Comparison of ENCODE assay signal across 17 mouse cellular contexts in the genomic region with DNA sequence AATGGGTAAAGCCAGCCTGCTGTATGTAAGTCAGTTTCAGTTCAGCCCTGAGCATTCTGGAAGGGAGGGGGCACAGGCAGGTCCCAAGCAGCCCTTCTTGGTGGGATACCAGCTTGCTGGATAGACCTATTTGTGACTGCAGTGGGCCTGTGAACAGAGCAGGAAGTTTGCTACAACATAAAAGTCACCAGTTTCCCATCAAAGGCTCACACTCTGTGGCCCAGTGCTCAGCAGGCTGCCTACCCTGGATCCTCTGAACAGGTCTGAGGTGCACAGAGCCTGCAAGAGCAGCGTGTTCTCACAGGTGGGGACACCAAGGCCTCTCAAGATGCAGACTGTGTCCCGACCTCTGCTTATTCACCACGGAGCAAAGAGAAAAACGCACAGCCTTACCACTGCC. TPM values are rescaled to one million over a fixed set of nuclear protein-coding genes. Genes with fewer than 3 reads are reported as not detected.
DNase-seq lines count a peak whose midpoint lies in the region; ATAC-seq and TF ChIP-seq lines count a peak whose summit lies in the region.
"Had no signal": no experiment of that assay in that cellular context is flagged by ENCODE, and none has a peak within 500 bp of the region (broad histone marks: within the 10 kb centered on the region; RNA-seq: fewer than 3 reads in every experiment).

No protein-coding gene starts in this region.

- H3K4me3 ChIP-seq in layer of hippocampus, adult 2 months: no peak overlapping the region
- H3K4me3 ChIP-seq in midbrain, embryonic 15.5 days: no peak overlapping the region
- H3K4me3 ChIP-seq in midbrain, postnatal 0 days (ENCODE audit: low read depth, low read length): no peak overlapping the region
- H3K4me3 ChIP-seq: forebrain, embryonic 15.5 days; heart, embryonic 15.5 days; limb, embryonic 15.5 days had no signal

- no peak for TF ChIP-seq CTCF in layer of hippocampus, adult 2 months (conservative IDR thresholded peaks at IDR 0.05)
- no peak for TF ChIP-seq CTCF in midbrain, postnatal 0 days (IDR thresholded peaks at IDR 0.05)

- peak overlapping the region; percentile 80 for H3K27ac ChIP-seq in layer of hippocampus, adult 2 months
- H3K27ac ChIP-seq in midbrain, embryonic 15.5 days: 0 out of 2 replicates have a peak overlapping the region, but pooled peaks have one; percentile 34
- H3K27ac ChIP-seq in midbrain, postnatal 0 days (ENCODE audit: low read depth, low read length): no peak overlapping the region
- H3K27ac ChIP-seq: heart, embryonic 15.5 days; kidney, postnatal 0 days; limb, embryonic 15.5 days had no signal

- 71% methylated on average over 4 of the region's 4 CpGs for WGBS in midbrain, embryonic 15.5 days
- 70% methylated on average over 4 of the region's 4 CpGs for WGBS in midbrain, postnatal 0 days

- no peaks in the 10 kb centered on the region for H3K9me3 ChIP-seq in midbrain, embryonic 15.5 days
- no peaks in the 10 kb centered on the region for H3K9me3 ChIP-seq in midbrain, postnatal 0 days (ENCODE audit: low read length)
- H3K9me3 ChIP-seq: forebrain, embryonic 15.5 days; heart, embryonic 15.5 days; limb, embryonic 15.5 days had no signal

- no peak overlapping the region for H3K4me2 ChIP-seq in midbrain, embryonic 15.5 days
- no peak overlapping the region for H3K4me2 ChIP-seq in midbrain, postnatal 0 days (ENCODE audit: low read depth, low read length, poor library complexity, severe bottlenecking)
- H3K4me2 ChIP-seq: forebrain, embryonic 15.5 days; heart, embryonic 15.5 days; limb, embryonic 15.5 days had no signal

- DNase-seq in layer of hippocampus, adult 2 months (ENCODE audit: low spot score in 2 of 2): no peak
- DNase-seq in layer of hippocampus, postnatal 14 days (ENCODE audit: low spot score in 2 of 2): no peak
- DNase-seq in midbrain, postnatal 0 days (ENCODE audit: low spot score): no peak
- peak; percentile 60 for DNase-seq in naive thymus-derived CD4-positive, alpha-beta T cell, adult 2 months (ENCODE audit: low read depth)
- peak; percentile 54 for DNase-seq in thymus, postnatal 25 days
- DNase-seq in gastrocnemius, postnatal 36 days: no peak
- DNase-seq: cerebellum, postnatal 14 days; heart, adult 11 months; kidney, adult 11 months; retina, postnatal 1 day; right cerebral cortex, postnatal 4 days had no signal

- H3K36me3 ChIP-seq in midbrain, embryonic 15.5 days (replicated peaks): no peaks in the 10 kb centered on the region
- no peaks in the 10 kb centered on the region; the same call in 1 of the 2 replicates for H3K36me3 ChIP-seq in midbrain, postnatal 0 days (ENCODE audit: insufficient read depth, low read length)
- H3K36me3 ChIP-seq: forebrain, embryonic 15.5 days; heart, embryonic 15.5 days; limb, embryonic 15.5 days had no signal

- intact Hi-C loops in gastrocnemius, postnatal 36 days (cut with DNase I): no loop called here

- no peak overlapping the region for H3K9ac ChIP-seq in midbrain, embryonic 15.5 days
- H3K9ac ChIP-seq in midbrain, postnatal 0 days (replicated peaks; ENCODE audit: low read length, poor library complexity, severe bottlenecking): no peak overlapping the region
- H3K9ac ChIP-seq: forebrain, embryonic 15.5 days; heart, embryonic 15.5 days; limb, embryonic 15.5 days had no signal

- H3K27me3 ChIP-seq in midbrain, embryonic 15.5 days (replicated peaks): peaks cover 13% of the 10 kb centered on the region
- H3K27me3 ChIP-seq in midbrain, postnatal 0 days (ENCODE audit: insufficient read depth, low read length): no peaks in the 10 kb centered on the region

- no peak for ATAC-seq in midbrain, embryonic 15.5 days (replicated peaks)
- ATAC-seq in midbrain, postnatal 0 days (ENCODE audit: low FRiP score): no peak
- ATAC-seq: forebrain, embryonic 15.5 days; hindbrain, embryonic 16.5 days had no signal

- H3K4me1 ChIP-seq in midbrain, embryonic 15.5 days: peaks cover 15% of the 10 kb centered on the region
- H3K4me1 ChIP-seq in midbrain, postnatal 0 days (ENCODE audit: insufficient read depth, low read length): peaks cover 8% of the 10 kb centered on the region; the same call in 1 of the 2 replicates

RNA-seq across cellular contexts. Expression of gene Pdgfb, which starts 5.7 kb away (rescaled TPM):
- total RNA-seq in layer of hippocampus, adult 2 months (2021): 10 to 100 TPM; 27.4 to 29.3 TPM
- total RNA-seq in layer of hippocampus, postnatal 14 days (2021): 10 to 100 TPM; 45.4 to 48.1 TPM
- polyA plus RNA-seq in midbrain, embryonic 15.5 days (2015; fragmentation: Nextera tagmentation; extraction: Ambion mirVana): 4.4 and 4.8 TPM in 2 replicates
- 20.5 and 24.4 TPM in 2 replicates for total RNA-seq in midbrain, postnatal 0 days (2014; rRNA removed)
- polyA plus RNA-seq in midbrain, postnatal 0 days (2015; fragmentation: Nextera tagmentation; extraction: Ambion mirVana): 8.7 and 9.2 TPM in 2 replicates
- total RNA-seq in gastrocnemius, postnatal 36 days (2021): 10 to 100 TPM; 16.5 to 17.9 TPM

RNA-seq across cellular contexts. Expression of gene Cbx7, which starts 49.6 kb away (rescaled TPM):
- total RNA-seq in layer of hippocampus, adult 2 months (2021): 10 to 100 TPM; 49.8 to 50.3 TPM
- total RNA-seq in layer of hippocampus, postnatal 14 days (2021): 10 to 100 TPM; 12.8 to 15.1 TPM
- polyA plus RNA-seq in midbrain, embryonic 15.5 days (2015; fragmentation: Nextera tagmentation; extraction: Ambion mirVana): 4.7 and 5.8 TPM in 2 replicates
- 7.7 and 14.9 TPM in 2 replicates for total RNA-seq in midbrain, postnatal 0 days (2014; rRNA removed)
- polyA plus RNA-seq in midbrain, postnatal 0 days (2015; fragmentation: Nextera tagmentation; extraction: Ambion mirVana): 3.4 and 3.5 TPM in 2 replicates
- total RNA-seq in gastrocnemius, postnatal 36 days (2021): 10 to 100 TPM; 10.8 to 16.8 TPM

Comparison
In these comparisons a context has a peak if more than half of its experiments do, and no peak if none do; other contexts are left out.
1. DNase-seq: peak in naive thymus-derived CD4-positive, alpha-beta T cell, adult 2 months (single experiment) and thymus, postnatal 25 days (single experiment); none in layer of hippocampus, adult 2 months (0 of 2), layer of hippocampus, postnatal 14 days (0 of 2), midbrain, postnatal 0 days (single experiment) and gastrocnemius, postnatal 36 days (0 of 2).